Mouse (Mus musculus): ENCODE data around the gene Olfr1436. TPM values are rescaled to one million over a fixed set of nuclear protein-coding genes. Genes with fewer than 3 reads are reported as not detected.

Olfr1436 gene
- not detected in 2 replicates for polyA plus RNA-seq (2012; rRNA removed)

DNA sequence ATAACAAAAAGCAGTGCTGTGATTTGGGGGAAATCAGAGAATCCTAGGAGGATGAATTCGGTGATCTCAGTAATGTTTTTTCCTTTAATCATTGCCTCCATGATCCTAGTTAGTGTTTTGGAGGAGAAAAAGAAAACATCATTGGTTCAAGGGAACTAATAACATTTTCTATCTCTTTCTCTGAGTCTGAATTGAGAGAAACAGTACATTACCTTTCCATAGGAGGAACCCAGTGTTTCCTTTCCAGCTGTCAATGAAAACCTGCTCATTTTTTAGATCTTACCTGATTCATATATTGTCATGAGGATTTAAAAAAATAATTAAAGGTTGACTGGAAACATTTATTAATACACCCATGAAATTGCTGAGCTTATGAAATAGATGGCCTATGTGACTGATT lies at the start of gene Olfr1436:
Olfr1436 (minus strand) TSS at position 101 of the 400 bp plus-strand sequence.

DNA sequence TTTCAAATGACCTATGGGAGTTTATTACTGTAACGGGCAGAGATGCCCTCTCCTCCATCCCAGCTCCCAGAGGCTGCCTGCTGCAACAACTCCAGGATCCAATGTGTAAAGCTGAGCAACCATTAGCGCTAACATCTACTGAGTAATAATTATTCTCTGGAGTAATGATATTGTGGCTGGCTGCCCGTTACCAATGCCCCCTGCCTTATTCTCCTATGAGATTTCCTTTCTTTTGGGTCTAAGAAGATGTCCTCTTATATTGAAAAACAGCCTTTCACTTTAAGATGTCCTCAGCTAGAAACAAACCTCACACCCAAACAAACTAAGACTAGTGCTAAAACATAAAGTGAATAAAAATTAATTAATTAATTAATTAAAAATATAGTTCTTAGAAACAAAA lies 36.9 kb upstream of the Olfr1436 start, which contains the start of gene Olfr1438-ps1:
Olfr1438-ps1 (minus strand) TSS at position 101 of the 400 bp plus-strand sequence.

DNA sequence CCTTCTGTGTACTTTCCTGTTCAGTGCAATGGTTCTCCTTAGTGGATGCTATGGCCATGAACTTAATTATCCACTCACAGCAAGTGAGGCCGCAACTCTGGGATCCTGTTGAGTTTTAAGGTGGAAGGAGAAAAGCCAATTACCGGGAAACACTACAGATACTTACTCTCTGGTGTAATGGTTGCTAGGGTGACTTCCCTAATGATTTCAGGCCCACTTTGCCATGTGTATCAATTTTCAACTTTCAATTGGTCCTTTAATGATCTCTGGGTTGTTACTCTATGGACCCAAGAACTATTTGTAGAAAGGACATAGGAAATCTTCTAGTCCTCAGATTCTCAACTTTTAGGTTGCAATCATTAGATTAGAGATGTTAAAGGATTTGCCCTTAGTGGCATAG lies 26.1 kb upstream of the Olfr1436 start, which contains the start of gene Olfr1437:
Olfr1437 (minus strand) TSS at position 101 of the 400 bp plus-strand sequence.

DNA sequence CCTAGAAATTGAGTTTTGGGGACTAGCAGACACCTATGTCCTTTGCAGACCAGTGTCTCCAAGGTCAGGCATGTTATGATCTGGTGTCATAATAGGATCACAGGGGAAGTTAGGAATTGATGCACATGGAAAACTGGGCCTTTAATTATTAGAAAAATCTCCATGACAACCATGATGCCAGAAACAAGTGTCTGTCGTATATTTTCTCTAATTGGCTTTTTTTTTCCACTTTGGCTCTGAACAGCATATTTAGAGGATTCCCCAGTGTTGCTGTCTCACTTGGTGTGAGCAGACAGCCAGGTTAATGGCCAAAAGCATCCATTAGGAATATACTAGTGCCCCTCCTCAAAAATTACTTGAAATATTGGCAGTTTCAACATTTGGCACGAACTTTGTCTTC lies 19.4 kb downstream of the Olfr1436 start, which contains the start of gene Olfr1434:
Olfr1434 (plus strand) TSS at position 301 of the 400 bp plus-strand sequence.

DNA sequence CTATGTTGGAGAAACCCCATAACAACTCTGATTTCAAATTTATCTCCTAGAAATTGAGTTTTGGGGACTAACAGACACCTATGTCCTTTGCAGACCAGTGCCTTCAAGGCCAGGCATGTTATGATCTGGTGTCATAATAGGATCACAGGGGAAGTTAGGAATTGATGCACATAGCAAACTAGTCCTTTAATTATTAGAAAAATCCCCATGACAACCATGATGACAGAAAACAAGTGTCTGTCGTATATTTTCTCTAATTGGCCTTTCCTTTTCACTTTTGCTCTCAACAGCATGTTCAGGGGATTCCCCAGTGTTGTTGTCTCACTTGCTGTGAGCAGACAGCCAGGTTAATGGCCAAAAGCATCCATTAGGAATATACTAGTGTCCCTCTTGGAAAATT lies 38.2 kb downstream of the Olfr1436 start, which contains the start of gene Olfr235:
Olfr235 (plus strand) TSS at position 301 of the 400 bp plus-strand sequence.

Other genes starting within 250 kb of the Olfr1436 start
- not detected in 2 replicates for gene Olfr1424, start 236.4 kb downstream of the Olfr1436 start, polyA plus RNA-seq (2012; rRNA removed)
- not detected in 2 replicates for gene Olfr1425, start 221.4 kb downstream of the Olfr1436 start, polyA plus RNA-seq (2012; rRNA removed)
- gene Olfr1426, start 207.1 kb downstream of the Olfr1436 start, polyA plus RNA-seq (2012; rRNA removed): not detected in 2 replicates
- gene Olfr1427, start 195.8 kb downstream of the Olfr1436 start, polyA plus RNA-seq (2012; rRNA removed): not detected in 2 replicates
- not detected in 2 replicates for gene Olfr1428, start 183.2 kb downstream of the Olfr1436 start, polyA plus RNA-seq (2012; rRNA removed)
- gene Olfr76, start 175.9 kb downstream of the Olfr1436 start, polyA plus RNA-seq (2012; rRNA removed): not detected in 2 replicates
- not detected in 2 replicates for gene Olfr1555-ps1, start 129.0 kb downstream of the Olfr1436 start, polyA plus RNA-seq (2012; rRNA removed)
- gene Olfr1431, start 98.5 kb downstream of the Olfr1436 start, polyA plus RNA-seq (2012; rRNA removed): not detected in 2 replicates
- not detected in 2 replicates for gene Olfr1432, start 66.5 kb downstream of the Olfr1436 start, polyA plus RNA-seq (2012; rRNA removed)
- gene Olfr262, start 57.5 kb downstream of the Olfr1436 start, polyA plus RNA-seq (2012; rRNA removed): not detected in 2 replicates
- gene Olfr235, start 38.1 kb downstream of the Olfr1436 start, polyA plus RNA-seq (2012; rRNA removed): not detected in 2 replicates
- gene Olfr1434, start 19.3 kb downstream of the Olfr1436 start, polyA plus RNA-seq (2012; rRNA removed): not detected in 2 replicates
- not detected in 2 replicates for gene Olfr1437, start 26.0 kb upstream of the Olfr1436 start, polyA plus RNA-seq (2012; rRNA removed)
- gene Olfr1438-ps1, start 36.8 kb upstream of the Olfr1436 start, polyA plus RNA-seq (2012; rRNA removed): not detected in 2 replicates
- not detected in 2 replicates for gene Olfr1440, start 88.1 kb upstream of the Olfr1436 start, polyA plus RNA-seq (2012; rRNA removed)
- gene Olfr1441, start 118.3 kb upstream of the Olfr1436 start, polyA plus RNA-seq (2012; rRNA removed): not detected in 2 replicates
- not detected in 2 replicates for gene Pfpl, start 128.8 kb upstream of the Olfr1436 start, polyA plus RNA-seq (2012; rRNA removed)
- 2.7 and 3.2 TPM in 2 replicates for gene Mpeg1, start 161.6 kb upstream of the Olfr1436 start, polyA plus RNA-seq (2012; rRNA removed)
- gene Dtx4, start 202.3 kb upstream of the Olfr1436 start, polyA plus RNA-seq (2012; rRNA removed): 27.7 and 29.5 TPM in 2 replicates
- 8.9 and 10.1 TPM in 2 replicates for gene Fam111a, start 246.6 kb upstream of the Olfr1436 start, polyA plus RNA-seq (2012; rRNA removed)

All from central nervous system, embryonic 14 days (tissue).